Mouse (Mus musculus) lung, postnatal 36 days (tissue): ENCODE measurements around the gene Frmd4b.
A peak's percentile ranks its signal among the peaks of the same experiment; 100 is the strongest.
"Not testable (repeated sequence)": the region's sequence is repeated elsewhere in the genome, so short reads cannot be mapped to it uniquely, and the experiment has no call there.

Source experiments
- DNase-seq: peaks from one replicate; pipeline ENCODE4 v3.0.0; 2022; ENCODE audit warnings: mixed read lengths

The Frmd4b gene

DNA sequence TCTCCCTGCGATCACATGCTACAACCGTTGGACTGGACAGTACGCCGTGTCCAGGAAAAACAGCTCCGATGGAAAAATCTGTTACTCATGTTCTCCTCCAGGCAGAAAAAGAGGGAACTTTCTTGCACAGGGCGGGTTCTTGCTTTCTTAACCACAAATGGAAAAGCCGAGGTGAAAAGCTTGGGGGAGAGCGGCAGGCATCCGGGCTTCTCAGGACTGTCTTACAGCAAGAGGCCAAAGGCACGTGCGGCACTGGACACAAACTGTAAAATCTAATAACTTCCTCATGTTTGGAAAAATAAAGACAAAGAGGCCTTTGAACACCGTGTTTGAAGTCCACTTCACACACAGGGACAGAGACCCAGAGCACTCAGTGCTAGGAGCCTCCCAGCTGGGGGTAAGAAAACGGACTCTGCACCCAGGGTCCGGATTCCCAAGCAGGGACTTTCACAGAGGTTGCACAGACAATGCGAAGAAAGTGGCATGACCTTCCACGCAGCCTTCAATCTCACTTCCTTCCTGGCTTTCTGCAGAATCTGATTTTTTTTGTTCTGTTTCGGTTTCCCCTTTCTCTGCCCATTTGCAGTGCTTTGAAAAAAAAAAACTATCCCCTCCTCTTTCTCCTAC, 153.3 kb downstream of the Frmd4b start:
- DNase-seq: peak; percentile 59

DNA sequence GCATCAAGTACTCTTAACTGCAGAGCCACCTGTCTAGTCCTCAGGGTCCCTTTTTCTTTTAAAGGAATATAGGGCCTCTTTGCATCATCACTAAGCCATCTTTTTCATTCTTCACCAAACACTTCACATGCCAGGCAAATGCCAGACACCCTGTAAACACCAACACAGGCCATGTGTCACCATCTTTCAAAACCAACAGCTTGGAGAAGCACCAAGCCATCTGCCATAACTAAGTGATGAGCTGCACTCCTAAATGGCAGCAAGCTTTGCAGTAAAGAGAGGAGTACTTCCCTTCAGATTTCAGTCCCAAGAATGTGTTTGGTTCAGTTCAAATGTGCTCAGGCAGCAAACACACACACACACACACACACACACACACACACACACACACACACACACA, 154.9 kb downstream of the Frmd4b start:
- no peak for DNase-seq

GRCm38 (mm10) chr6:97459112-97459511, 158.2 kb downstream of the Frmd4b start:
- DNase-seq: no peak

- no peak for DNase-seq
Measured at GRCm38 (mm10) chr6:97458358-97458757, 159.0 kb downstream of the Frmd4b start.

- peak; percentile 78 for DNase-seq
Measured at GRCm38 (mm10) chr6:97457954-97458353, 159.4 kb downstream of the Frmd4b start.

DNA sequence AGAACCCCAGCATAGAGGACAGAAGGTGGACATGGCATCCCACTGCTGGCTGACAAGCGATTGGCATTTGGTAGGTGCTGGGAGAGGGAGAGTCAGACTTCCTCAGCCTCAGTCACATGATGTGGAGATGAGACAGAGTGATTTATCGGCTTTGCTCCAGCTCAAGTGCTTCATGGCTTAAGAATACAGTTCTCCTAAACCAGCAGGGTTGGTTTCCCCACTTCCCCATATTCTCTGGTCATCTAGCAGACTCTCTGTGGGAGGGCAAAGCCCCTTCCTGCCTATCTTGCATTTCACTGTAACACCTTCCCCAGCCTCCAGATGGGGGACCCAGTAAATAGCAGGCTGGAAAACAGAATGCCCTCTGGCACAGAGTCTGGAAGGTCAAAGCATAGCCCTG, 160.1 kb downstream of the Frmd4b start:
- peak; percentile 61 for DNase-seq

DNA sequence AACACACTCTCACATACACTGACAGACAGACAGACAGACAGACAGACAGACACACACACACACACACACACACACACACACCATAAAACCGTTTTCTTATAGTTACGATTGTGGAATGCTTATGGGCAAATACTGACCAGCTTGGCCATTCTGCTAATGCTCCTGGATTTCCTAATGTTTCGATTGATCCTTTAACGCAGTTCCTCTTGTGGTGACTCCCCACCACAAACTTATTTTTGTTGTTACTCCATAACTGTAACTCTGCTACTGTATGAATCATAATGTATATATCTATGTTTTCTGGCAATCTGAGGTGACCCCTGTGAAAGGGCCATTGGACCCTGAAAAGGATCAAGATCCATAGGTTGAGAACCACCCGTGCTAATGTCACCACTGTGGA, 165.1 kb downstream of the Frmd4b start:
- no peak for DNase-seq

- DNase-seq: peak; percentile 65
Measured at GRCm38 (mm10) chr6:97449806-97450205, 167.5 kb downstream of the Frmd4b start.

DNA sequence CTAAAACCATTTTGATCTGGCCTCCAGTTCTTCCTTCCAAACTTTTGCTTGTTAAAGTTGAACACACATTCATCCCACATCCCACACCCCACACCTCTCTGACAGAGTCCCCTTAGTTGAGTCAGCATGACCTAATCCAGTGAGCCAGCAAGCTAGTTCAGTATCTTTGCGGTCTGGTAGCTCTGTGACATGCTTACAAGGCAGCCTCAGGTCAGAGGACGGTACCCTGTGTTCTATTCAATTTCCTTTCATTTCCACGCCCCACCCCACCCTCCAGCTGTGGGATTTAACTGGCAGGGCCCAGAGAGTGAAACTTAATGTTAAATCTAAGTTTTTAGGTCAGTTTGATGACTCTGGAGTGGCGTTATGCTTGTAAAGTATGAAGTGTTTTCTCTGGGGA, 170.3 kb downstream of the Frmd4b start:
- peak; percentile 73 for DNase-seq

DNA sequence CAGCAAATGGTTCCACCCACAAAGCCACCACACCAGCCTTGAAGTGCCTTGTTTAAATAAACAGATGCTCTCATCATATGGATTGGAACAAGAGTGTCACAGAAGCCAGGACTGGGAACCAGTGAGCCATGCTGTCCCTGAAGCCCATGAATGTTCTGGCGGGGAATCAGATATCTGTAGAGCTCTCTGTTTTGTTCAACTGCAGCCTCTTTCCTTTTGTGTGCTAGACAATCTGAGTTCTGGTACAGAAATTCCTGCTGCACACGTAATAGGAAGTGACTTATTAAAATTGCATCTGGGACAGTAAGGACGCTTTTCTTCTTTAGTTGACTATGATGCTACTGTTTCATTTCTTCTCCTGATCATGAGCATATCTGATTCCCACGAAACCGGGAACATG, 173.2 kb downstream of the Frmd4b start:
- DNase-seq: no peak

GRCm38 (mm10) chr6:97443522-97443921, 173.8 kb downstream of the Frmd4b start:
- DNase-seq: no peak

- DNase-seq: peak; percentile 60
Measured at GRCm38 (mm10) chr6:97441357-97441756, 176.0 kb downstream of the Frmd4b start.

GRCm38 (mm10) chr6:97438918-97439645, 178.3 kb downstream of the Frmd4b start:
- DNase-seq: peak; percentile 50

DNA sequence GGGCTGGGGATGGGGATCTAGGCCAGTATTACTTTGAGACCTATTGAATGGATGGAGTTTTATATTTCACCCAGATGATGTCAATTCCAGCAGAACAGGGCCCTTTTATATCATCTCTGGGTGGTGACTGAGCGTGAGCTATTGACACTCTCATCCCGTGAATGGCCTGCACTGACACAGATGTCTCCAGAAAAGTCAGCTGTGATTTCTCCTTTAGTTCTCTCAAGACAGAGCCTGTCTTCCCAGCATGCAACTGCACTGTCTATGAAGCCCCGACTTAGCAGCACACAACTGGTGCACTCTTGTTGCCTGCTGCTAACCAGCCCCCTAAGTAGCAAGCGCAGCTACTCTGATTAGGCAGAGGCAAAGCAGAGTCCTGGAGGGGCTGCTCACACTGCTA, 182.6 kb downstream of the Frmd4b start:
- DNase-seq: no peak

DNA sequence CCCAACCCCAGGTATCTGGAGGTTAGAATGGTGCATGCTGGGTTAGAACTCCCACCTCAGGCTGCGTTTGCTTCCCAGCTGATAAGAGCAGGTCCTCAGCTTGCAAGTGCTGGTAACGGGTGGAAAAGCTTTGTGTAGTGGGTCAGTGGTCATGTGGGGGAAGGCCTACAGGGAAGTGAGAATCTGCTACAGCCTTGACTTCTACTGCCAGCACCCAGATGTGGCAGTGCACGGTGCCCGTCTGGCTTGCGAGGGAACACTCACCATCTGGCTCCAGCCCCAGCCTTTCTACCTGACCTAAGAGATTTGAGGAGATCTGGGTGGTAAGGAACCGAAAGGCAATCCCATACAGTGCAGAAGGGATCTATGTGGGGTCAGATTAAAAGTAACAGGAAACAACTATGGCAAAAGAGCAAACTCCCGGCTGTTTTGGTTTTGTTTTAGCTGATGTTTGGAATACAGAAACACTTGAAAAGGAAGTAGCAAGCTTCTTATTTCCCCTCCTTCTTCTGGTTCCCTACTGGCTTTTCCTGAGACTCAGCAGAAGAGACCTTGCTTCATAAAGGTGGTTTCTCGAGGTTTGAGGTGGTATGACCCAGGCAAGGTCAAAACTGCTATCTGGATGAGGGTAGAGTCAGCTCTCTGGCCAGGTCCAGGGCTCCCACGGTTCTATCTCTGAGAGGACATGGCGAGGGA, 185.9 kb downstream of the Frmd4b start:
- peak; percentile 43 for DNase-seq

GRCm38 (mm10) chr6:97430519-97430918, 186.8 kb downstream of the Frmd4b start:
- no peak for DNase-seq

DNA sequence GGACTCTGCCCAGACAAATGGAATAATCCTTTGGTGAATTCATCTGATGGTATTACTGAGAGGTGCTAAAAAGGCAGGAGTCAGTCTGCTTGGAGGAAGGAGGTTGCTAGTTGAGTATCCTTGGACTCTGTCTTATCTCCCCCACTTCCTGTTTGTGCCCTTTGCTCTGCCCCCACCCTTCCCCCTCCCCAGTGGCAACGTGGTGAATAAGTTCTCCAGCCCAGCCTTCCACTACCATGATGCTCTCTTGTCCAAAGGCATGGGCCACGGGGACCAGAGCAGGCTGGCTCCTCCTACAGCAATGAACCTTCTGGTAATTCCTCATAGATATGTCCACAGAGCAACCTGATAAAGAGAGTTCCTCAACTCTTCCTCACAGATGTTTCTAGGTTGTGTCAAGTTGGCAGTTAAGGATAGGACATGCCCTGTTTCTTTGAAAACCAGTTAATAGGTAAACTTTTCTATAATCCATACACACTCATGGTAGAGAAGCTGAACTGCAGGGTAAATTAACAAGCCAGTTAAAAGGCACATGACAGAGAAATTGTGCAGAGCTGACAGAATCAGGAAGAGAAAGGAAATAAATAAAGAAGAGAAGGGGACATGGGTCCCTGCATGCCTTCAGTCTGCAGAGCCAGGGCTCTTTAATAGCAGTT, 187.5 kb downstream of the Frmd4b start:
- no peak for DNase-seq

DNA sequence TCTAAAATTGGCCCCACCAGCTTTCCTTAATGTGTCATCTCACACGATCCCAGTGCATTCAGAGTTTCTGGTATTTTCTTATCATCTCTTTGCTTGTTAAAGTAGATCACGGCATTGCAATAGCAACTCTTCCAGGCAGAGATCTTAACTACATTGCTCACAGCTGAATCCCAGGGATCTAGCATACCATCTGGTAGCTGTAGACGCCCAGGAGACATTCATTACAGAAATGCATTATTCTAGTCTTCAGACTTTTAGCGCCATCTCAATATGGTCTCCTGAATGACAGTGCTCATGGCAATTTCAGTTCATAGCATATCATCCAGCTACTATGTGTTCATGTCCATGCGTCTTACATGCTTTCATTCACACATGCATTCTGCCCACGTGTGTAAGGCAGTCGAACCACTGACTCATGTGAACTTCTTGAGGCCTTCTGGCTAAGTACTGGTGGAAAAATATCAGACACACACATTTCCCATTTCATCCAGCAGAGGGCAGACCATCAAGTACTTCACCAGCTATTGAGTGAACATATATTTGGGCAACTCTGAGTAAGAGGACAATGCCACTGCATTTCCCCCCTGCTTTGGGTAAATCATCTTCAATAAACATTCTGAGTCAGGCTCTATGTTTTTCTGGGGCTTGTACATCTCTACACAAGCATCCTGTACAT, 197.4 kb downstream of the Frmd4b start:
- peak; percentile 93 for DNase-seq

- DNase-seq: peak; percentile 80
Measured at GRCm38 (mm10) chr6:97416972-97417554, 200.3 kb downstream of the Frmd4b start.

GRCm38 (mm10) chr6:97415578-97415977, 201.8 kb downstream of the Frmd4b start:
- DNase-seq: not testable (repeated sequence)

GRCm38 (mm10) chr6:97413453-97413852, 203.9 kb downstream of the Frmd4b start:
- DNase-seq: no peak

GRCm38 (mm10) chr6:97412403-97412802, 204.9 kb downstream of the Frmd4b start:
- DNase-seq: no peak
